Mouse (Mus musculus) embryonic facial prominence, embryonic 10.5 days (tissue): ENCODE results near the gene 2200002D01Rik. TPM values are rescaled to one million over a fixed set of nuclear protein-coding genes. Genes with fewer than 3 reads are reported as not detected.
"Not testable (repeated sequence)": the region's sequence is repeated elsewhere in the genome, so short reads cannot be mapped to it uniquely, and the experiment has no call there.

Experiments
- DNase-seq: peaks from one replicate; pipeline ENCODE4 v3.0.0-alpha.2; 2017; ENCODE audit warnings: low spot score
- H3K27ac ChIP-seq: fragments of 300-500 bp; sonication (generic); replicated peaks from 2 replicates; pipeline ENCODE4 v1.5.1; 2016; ENCODE audit warnings: mild to moderate bottlenecking
- H3K27me3 ChIP-seq: fragments of 300-500 bp; sonication (generic); replicated peaks from 2 replicates; pipeline ENCODE4 v1.6.1; 2016; ENCODE audit warnings: low read depth, mild to moderate bottlenecking; ENCODE audit not compliant: poor library complexity, severe bottlenecking
- H3K36me3 ChIP-seq: fragments of 300-500 bp; sonication (generic); replicated peaks from 2 replicates; pipeline ENCODE4 v1.6.1; 2016; ENCODE audit warnings: mild to moderate bottlenecking, moderate library complexity
- H3K4me1 ChIP-seq: fragments of 300-500 bp; sonication (generic); 2 replicates; pipeline ENCODE4 v1.6.1; 2016
- H3K4me3 ChIP-seq: fragments of 300-500 bp; sonication (generic); 2 replicates; pipeline ENCODE4 v1.5.1; 2016; ENCODE audit warnings: mild to moderate bottlenecking, moderate library complexity
- H3K9me3 ChIP-seq: fragments of 300-500 bp; sonication (generic); 2 replicates; pipeline ENCODE4 v1.6.1; 2016; ENCODE audit warnings: mild to moderate bottlenecking
- WGBS: fragments of 180-500 bp; shearing (Covaris S2); methylation state at CpG from one replicate; pipeline ENCODE4 v1.1.7; 2016; 5-methylcytosine and 5-hydroxymethylcytosine counted together
- polyA plus RNA-seq: library from polyadenylated mRNA; unstranded; fragments of >200 nt; fragmentation: Nextera tagmentation; extraction: Ambion mirVana; gene quantifications from 2 replicates; pipeline ENCODE4 v1.2.1, GENCODE M21; 2016

2200002D01Rik gene
- polyA plus RNA-seq, 1 experiment from 2014 or later: 4.4 TPM

DNA sequence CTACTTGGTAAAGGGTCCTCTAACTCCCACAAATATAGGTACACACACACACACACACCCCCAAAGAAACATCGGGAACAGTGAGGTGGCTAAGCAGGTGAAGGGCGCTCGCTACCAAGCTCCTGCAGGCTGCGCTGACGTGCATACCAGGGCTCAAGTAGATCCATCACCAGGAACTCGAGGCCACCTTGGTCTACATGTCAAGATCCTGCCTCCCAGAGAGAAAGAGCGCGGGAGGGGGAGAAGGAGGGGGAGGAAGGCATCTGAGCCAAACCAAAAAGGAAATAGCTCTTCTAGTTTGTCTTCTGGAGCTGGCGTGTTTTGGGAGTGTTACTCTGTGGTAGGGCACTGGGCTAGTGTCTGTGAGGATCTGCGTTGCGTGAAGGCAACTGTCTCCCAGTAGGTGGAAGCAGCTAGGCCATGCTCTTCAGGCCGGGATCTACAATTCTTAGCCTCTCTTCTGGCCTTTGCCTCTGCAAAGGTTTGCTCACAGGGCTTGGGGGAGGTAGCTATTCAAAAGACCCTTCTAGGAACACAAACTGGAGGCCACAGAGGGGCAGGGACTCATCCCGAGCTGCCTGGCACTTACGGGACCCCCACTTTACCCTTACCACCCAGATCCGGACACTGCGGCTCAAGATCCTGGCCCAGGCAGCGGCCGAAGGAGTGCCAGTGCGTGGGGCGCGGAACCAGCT is 1.5 kb downstream of the 2200002D01Rik start:
- 0 out of 2 replicates have a peak overlapping the region, but pooled peaks have one; percentile 12 for H3K27ac ChIP-seq
- WGBS: 85% methylated on average over 21 of the region's 21 CpGs
- no peak for DNase-seq
- H3K27me3 ChIP-seq: peaks cover 25% of the 10 kb centered on the region
- peak overlapping the region; percentile 49 for H3K4me3 ChIP-seq
- H3K4me1 ChIP-seq: peaks cover 31% of the 10 kb centered on the region
- peaks cover 38% of the 10 kb centered on the region for H3K36me3 ChIP-seq
- no peaks in the 10 kb centered on the region for H3K9me3 ChIP-seq

- Histone ChIP-seq H3K9me3 (no peaks in the 10 kb centered on the region), H3K27me3 (peaks cover 25% of the 10 kb centered on the region), H3K4me3 (no peak overlapping the region), H3K36me3 (peaks cover 44% of the 10 kb centered on the region), H3K4me1 (peaks cover 31% of the 10 kb centered on the region), H3K27ac (no peak overlapping the region)
- WGBS: 90% methylated on average over 5 of the region's 5 CpGs
- DNase-seq: no peak
Measured at GRCm38 (mm10) chr7:29246015-29246414, 2.3 kb downstream of the 2200002D01Rik start.

GRCm38 (mm10) chr7:29244732-29245416 is 3.4 kb downstream of the 2200002D01Rik start:
- Histone ChIP-seq H3K9me3 (no peaks in the 10 kb centered on the region), H3K4me1 (peaks cover 31% of the 10 kb centered on the region), H3K36me3 (peaks cover 44% of the 10 kb centered on the region), H3K4me3 (no peak overlapping the region), H3K27ac (no peak overlapping the region), H3K27me3 (peaks cover 25% of the 10 kb centered on the region)
- 84% methylated on average over 7 of the region's 7 CpGs for WGBS
- no peak for DNase-seq

GRCm38 (mm10) chr7:29238019-29238967 is 10.0 kb downstream of the 2200002D01Rik start, which contains the start of gene Yif1b:
Gene Yif1b, plus strand, starts transcription at chr7:29238329.
- peak; percentile 99 for DNase-seq
- Histone ChIP-seq H3K27me3 (peaks cover 13% of the 10 kb centered on the region), H3K9me3 (no peaks in the 10 kb centered on the region), H3K27ac (peak within 1 kb of the TSS; percentile 87), H3K36me3 (peaks cover 8% of the 10 kb centered on the region; the same call in 1 of the 2 replicates), H3K4me3 (peak within 1 kb of the TSS; percentile 78), H3K4me1 (peaks cover 13% of the 10 kb centered on the region)
- WGBS: under 1% methylated on average over 60 of the region's 60 CpGs

GRCm38 (mm10) chr7:29237596-29237995 is 10.7 kb downstream of the 2200002D01Rik start:
- H3K36me3 ChIP-seq, DNase-seq, H3K9me3 ChIP-seq: not testable (repeated sequence)
- Histone ChIP-seq H3K4me1 (peaks cover 13% of the 10 kb centered on the region), H3K27me3 (peaks cover 20% of the 10 kb centered on the region), H3K27ac (peak overlapping the region; percentile 87), H3K4me3 (peak overlapping the region; percentile 78)
- WGBS: 34% methylated on average over 6 of the region's 6 CpGs

- H3K9me3 ChIP-seq: no peaks in the 10 kb centered on the region
- no peak overlapping the region for H3K27ac ChIP-seq
- peaks cover 22% of the 10 kb centered on the region for H3K4me1 ChIP-seq
- WGBS: 85% methylated on average over 4 of the region's 4 CpGs
- H3K36me3 ChIP-seq: peaks cover 4% of the 10 kb centered on the region; the same call in 1 of the 2 replicates
- H3K27me3 ChIP-seq: peaks cover 30% of the 10 kb centered on the region
- DNase-seq: no peak
- no peak overlapping the region for H3K4me3 ChIP-seq
Measured at GRCm38 (mm10) chr7:29236593-29236992, 11.7 kb downstream of the 2200002D01Rik start.

- Histone ChIP-seq H3K27ac (no peak overlapping the region), H3K27me3 (peaks cover 49% of the 10 kb centered on the region), H3K36me3 (no peaks in the 10 kb centered on the region), H3K4me1 (peaks cover 25% of the 10 kb centered on the region), H3K4me3 (no peak overlapping the region), H3K9me3 (no peaks in the 10 kb centered on the region)
- DNase-seq: no peak
- WGBS: 72% methylated on average over 5 of the region's 5 CpGs
Measured at GRCm38 (mm10) chr7:29234661-29235060, 13.6 kb downstream of the 2200002D01Rik start.

- DNase-seq: no peak
- no peaks in the 10 kb centered on the region for H3K9me3 ChIP-seq
- no peaks in the 10 kb centered on the region for H3K36me3 ChIP-seq
- H3K4me3 ChIP-seq: no peak overlapping the region
- H3K27me3 ChIP-seq: peaks cover 56% of the 10 kb centered on the region
- no peak overlapping the region for H3K27ac ChIP-seq
- WGBS: 85% methylated on average over 6 of the region's 6 CpGs
- H3K4me1 ChIP-seq: peaks cover 19% of the 10 kb centered on the region
Measured at GRCm38 (mm10) chr7:29233745-29234144, 14.5 kb downstream of the 2200002D01Rik start.

DNA sequence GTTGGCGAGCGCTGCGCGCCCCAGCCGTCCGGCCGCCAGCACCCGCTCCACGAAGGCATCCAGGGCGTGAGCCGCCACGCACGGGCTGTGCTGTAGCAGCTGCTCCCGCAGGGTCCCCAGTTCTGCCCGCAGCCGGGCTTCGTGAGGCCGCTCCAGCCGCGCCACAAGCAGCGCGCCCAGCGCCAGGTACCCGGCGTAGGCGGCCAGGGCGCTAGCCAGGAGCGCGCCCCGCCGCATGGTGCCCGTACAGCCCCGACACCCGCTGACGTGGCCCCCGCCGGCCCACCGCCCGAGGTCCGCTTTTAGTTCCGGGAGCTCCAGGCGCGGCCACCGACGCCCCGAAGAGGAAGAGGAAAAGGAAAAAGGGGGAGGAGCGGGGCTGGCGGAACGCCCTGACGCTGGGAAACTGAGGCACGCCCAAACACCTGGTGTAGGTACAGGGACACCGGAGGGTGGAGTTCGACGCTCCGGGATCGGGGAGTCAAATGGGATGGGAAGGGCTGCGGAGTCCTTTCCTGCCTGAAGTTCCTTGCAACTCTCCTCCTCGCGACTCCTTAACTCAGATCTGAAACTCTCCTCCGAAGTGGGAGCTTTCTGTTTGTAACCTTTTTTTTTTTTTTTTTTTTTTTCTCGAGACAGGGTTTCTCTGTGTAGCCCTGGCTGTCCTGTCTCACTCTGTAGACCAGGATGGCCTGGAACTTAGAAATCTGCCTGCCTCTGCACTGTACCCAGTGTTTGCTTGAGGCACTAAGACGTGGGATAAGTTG is 15.8 kb downstream of the 2200002D01Rik start, which contains the start of gene Kcnk6:
Gene Kcnk6 (minus strand): TSS at position 269 of the 767 bp plus-strand sequence.
- peak within 1 kb of the TSS; percentile 79 for H3K27ac ChIP-seq
- H3K4me3 ChIP-seq: peak within 1 kb of the TSS; percentile 70
- H3K36me3 ChIP-seq: no peaks in the 10 kb centered on the region
- peak; percentile 49 for DNase-seq
- 1% methylated on average over 62 of the region's 62 CpGs for WGBS
- H3K27me3 ChIP-seq: peaks cover 56% of the 10 kb centered on the region
- peaks cover 17% of the 10 kb centered on the region for H3K4me1 ChIP-seq
- no peaks in the 10 kb centered on the region for H3K9me3 ChIP-seq

DNA sequence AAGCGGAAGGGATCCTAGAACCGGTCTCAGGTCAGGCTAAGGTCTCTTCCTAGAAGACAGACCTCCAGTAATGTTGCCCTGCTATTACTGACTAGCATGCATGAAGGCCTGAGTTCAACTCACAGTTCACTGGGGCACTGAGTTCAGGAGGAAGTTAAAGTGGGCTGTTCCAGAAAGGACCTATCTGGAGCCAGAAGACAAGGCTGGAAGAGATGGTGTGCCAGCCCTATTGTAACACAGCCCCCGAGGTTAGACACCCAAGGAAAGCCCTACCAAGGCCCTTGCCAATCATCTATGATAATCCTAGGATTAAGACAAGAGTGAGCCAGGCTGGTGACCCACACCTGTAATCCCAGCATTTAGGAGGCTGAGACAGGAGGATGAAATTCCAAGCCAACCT is 16.7 kb downstream of the 2200002D01Rik start:
- peaks cover 56% of the 10 kb centered on the region for H3K27me3 ChIP-seq
- 52% methylated on average over 3 of the region's 3 CpGs for WGBS

DNA sequence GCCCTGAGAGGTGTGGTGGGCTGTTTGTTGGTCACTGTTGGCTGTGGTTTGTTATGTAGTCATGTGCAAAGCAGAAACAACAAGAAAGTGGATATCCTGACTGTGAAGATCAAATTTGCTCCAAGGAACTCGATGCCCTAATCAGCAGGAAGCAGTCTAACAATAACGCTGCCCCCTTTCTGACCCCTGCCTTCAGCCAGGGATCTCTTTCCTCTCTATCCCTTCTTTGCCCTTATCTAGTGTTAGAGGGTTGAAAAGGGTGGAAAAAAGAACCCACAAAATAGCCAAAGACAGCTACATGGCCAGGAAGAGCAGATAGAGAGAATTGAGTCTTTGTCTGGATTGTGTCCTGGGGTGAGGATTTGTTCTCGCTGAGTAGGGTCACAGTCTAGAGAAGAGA is 17.7 kb downstream of the 2200002D01Rik start:
- H3K36me3 ChIP-seq: no peaks in the 10 kb centered on the region
- WGBS: 22% methylated on average over 3 of the region's 3 CpGs
- peaks cover 19% of the 10 kb centered on the region for H3K4me1 ChIP-seq
- H3K9me3 ChIP-seq: no peaks in the 10 kb centered on the region
- no peak for DNase-seq
- H3K27ac ChIP-seq: no peak overlapping the region
- no peak overlapping the region for H3K4me3 ChIP-seq
- peaks cover 56% of the 10 kb centered on the region for H3K27me3 ChIP-seq

More for the DNA sequence above, 16.7 kb downstream of the 2200002D01Rik start:
- Histone ChIP-seq H3K36me3 (no peaks in the 10 kb centered on the region), H3K27ac (no peak overlapping the region), H3K9me3 (no peaks in the 10 kb centered on the region), H3K4me1 (peaks cover 17% of the 10 kb centered on the region), H3K4me3 (peak overlapping the region; percentile 70; the same call in 1 of the 2 replicates)
- no peak for DNase-seq
